Mouse (Mus musculus) gastrocnemius, postnatal 10 days (tissue): Measurements from ENCODE around the gene Lrp6. TPM values are rescaled to one million over a fixed set of nuclear protein-coding genes. Genes with fewer than 3 reads are reported as not detected.

ENCODE experiments used
- DNase-seq: peaks from one replicate; pipeline ENCODE4 v3.0.0; 2021; ENCODE audit warnings: mixed read lengths
- long read RNA-seq, 2 experiments: library from polyadenylated mRNA; stranded (forward); transcript quantifications; one replicate each; pipeline ENCODE4 v2.0.0; 2021
- total RNA-seq, 2 experiments: library from RNA; stranded (reverse); gene quantifications; 2 replicates each; pipeline ENCODE4 v1.2.3; 2021

Lrp6 gene
- total RNA-seq, result 10 to 100 TPM; 47.9 to 54.3 TPM
- long read RNA-seq, experiment 1, full-length matches to known transcripts, result 8 of 29 reads
- long read RNA-seq, experiment 1, partial matches to known transcripts, result 19 of 29 reads
- long read RNA-seq, experiment 1, other reads (novel, unspliced or antisense), result 2 of 29 reads
- long read RNA-seq, experiment 2, full-length matches to known transcripts, result 8 of 33 reads
- long read RNA-seq, experiment 2, partial matches to known transcripts, result 18 of 33 reads
- long read RNA-seq, experiment 2, other reads (novel, unspliced or antisense), result 7 of 33 reads

DNA sequence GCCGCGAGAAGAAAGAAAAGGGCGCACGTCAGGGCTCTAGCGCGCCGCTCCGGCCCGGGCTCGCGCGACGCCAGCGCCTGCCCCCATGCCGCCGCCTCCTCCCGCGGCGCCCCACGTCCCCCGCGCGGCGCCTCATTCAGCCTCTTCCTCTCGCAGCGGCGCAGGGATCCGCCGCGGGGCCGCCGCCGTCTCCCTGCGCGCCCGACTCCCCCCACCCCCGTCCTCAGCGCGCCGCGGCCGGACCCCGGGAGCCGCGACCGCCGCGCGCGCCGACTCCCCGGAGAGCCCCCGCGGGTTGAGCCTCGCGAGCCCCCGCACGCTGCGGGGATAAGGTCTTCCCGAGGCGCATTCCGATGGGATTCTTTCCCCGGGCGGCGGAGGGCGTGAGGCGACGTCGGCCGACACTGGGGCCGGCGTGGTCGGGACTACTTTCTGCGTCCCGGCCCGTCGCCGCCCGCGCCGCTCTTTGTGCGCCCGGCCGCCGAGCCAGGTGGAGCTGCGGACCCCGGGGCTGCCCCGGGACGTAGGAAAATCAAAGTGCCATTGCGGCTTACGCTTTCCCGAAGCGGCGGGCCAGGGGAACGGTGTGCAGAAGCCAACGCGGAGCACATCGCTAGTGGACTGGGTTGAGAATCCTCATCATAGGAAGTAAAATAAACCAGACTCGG is at the start of gene Lrp6:
Lrp6 (minus strand) TSS at position 148 of the 668 bp plus-strand sequence.
- peak; percentile 88 for DNase-seq

DNA sequence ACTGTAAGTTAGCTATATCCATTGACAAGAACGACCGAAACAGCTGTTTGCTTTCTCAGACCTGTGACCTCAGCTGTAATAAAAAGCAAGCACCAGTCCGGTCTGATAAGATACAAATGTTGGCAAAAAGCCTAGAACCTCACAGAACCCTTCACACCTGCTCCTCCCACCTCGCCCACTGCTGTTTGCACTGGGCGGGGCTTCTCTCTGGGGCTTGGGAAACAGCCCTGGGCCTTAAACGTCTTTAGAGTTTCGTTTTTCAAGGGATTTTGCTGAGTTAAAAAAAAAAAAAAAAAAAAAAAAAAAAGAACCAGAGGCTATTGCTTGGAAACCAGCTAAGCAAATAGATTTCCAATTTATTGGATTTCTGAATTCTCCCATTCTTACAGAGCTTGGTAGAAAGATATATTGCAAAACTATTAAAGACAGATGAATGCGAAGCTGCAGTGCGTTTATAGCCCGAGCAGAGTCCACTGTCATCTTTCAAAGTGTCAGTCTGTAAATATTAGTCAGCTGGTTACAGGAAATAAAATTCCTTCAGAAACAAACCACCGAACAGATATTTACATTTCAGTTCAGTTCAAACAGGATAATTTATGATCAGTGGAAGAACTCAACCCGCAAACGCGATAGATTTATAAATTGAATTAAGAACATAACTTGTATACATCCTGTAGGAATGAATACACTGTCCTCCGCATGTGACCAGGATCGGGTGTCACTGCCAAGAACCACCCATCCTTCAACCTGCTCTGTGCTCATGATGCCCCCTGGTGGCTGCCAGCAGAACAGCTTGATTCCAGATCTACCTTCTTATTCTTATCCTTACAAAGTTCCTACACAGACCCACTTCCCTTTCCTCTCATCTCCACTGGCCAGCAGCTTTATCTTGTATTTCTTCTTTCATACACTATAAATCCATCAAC is 48.2 kb upstream of the Lrp6 start:
- peak; percentile 89 for DNase-seq

DNA sequence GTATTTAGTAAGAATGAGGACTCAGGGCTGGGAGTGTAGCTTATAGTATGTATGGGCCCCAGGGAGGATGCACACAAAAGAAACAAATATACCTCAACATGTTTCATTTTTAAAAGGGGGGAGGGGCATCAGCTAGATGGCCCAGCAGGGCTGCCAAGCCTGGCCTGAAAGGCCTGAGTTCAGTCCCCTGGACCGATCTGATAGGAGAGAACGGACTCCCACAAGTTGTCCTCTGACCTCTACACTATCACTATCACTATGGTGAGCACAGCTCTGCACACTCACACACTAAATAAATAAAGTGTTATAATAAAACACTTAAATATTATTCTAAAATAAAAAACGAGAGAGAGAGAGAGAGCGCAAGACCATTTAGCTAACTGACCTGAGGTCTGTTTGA is 47.6 kb upstream of the Lrp6 start:
- no peak for DNase-seq

DNA sequence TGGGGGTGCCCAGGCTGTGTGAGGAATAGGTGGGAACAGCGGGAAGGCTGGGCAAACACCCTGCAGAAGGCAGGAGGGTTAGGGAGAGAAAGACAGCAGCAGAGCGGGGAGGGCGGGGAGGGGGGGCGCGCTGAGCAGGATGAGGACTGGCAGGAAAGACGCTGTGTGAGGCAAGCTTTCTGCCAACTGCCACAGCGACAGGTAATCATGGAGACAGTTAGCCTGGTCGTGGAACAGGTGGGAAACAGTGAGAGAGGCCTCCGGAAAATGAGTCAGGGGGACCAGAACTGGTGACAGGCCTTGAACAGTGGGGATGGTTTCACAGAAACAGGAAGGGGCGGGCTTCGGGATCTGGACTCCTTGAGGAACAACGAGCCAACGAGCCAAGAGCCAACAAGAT is 45.1 kb upstream of the Lrp6 start:
- DNase-seq, result no peak

DNA sequence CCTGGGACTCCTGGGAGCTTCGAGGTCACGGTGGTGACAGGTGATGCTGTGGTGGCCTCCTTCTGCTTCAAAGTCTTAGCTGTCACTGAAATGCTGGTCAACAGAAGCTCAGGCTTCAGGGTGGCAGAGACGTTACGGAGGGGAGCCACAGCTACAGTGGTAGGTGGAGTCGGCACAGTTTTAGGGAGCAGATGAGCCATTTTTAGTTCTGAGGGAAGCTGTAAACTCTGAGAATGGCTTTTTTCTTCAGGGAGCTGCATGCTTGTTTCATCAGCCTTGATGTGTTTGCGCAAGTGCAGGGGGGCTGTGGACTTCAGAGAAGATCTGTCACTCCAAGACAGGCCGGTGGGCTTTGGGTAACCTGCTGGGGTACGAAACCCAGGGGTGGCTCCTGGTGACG is 43.6 kb upstream of the Lrp6 start:
- DNase-seq, result no peak

DNA sequence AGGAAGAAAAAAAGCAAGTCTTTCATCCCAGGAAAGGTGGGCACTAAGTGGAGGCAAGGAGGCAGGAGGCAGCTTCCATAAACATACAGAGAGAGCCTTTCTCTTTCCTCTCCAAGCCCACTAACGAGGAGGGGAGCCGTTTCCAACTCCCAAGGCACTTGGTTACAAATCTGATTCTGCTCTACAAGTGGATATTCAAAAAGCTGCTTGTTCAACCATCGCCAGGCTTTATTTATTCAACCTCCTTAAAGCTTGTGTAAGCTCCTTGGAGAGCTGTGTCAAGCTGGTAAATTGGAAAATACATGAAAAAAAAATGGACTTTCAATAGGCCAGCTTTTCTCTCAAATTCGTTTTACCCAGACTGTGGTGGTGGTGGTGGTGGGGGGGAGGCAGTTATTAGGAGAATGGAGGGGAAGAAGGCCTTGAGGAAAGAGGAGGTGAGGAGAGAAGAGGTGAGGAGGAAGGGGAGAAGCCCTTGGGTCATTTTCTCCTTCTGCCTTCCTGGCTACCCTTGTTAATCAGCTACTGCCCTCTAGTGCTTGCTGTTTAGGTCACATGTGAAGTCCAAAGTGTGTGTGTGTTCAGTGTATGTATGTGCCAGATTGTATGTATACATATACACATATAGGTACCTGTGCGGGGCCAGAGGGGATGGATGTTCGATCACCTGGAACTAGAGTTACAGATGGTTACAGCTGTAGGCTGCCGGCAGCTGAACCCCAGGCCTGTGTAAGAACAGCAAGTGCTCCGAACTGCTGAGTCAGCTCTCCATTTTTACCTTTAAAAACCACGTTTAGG is 40.4 kb upstream of the Lrp6 start:
- no peak for DNase-seq

DNA sequence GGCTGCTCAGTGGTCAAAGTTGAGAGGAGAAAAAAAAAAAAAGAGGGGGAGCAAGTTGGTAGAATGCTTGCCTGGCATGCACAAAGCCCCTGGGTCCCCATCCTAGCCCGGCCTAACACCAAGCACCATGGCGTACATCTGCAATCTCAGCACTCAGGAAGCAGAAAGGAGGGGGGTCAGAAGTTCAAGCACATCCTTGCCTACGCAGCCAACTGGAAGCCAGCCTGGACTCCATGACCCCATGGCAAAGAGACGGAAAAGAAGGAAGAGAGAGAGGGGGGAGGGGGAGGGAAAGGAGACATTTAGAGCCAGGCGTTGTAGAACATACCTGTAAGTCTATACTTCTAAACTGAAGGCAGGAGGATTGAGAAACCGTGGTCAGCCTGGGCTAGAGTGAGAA is 39.8 kb upstream of the Lrp6 start:
- no peak for DNase-seq

DNA sequence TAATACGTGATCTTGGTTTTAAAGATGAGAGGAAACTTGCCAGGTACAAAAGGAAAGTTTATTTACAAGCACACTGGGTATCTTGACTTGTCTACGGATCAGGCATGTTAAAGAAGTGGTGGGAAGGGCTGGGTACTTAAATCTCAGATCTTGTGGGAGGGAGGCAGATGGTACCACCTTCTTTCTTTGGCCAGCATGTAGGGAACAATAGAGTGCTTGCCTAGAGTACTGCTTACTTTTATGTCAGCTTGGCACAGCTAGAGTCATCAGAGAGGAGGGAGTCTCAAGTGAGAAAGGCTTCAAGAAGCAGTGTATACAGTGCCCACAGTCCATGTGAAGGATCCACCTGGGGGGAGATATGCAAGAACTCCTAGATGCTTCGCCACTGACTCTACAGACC is 38.4 kb upstream of the Lrp6 start:
- DNase-seq, result no peak

DNA sequence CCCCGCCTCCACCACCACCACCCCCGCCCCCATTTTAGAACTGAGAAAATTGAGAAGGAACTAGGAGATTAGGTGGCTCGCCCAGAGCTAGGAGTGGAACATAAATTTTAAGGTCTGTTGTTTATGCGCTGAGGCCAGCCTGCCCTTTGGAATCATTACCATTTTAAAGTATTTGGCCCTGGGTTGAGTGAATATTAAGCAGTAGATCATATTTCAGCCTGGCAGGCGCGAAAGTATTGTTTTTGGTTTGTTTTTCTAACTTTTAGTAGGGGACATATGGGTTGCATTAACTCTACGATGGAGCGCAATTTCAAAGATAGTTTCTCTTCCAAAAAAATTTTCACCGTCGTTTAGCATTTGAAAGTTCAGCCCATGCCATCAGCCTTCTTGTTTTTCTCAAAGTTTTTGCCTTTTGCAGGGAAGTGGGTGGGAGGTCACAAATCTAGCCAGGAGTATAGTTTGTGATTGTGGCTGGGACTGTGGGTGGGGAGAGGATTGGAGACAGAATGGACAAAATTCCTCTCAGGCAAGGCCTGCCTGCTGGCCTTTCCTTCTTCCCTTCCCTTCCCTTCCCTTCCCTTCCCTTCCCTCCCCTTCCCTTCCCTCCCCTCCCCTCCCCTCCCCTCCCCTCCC is 35.7 kb upstream of the Lrp6 start:
- no peak for DNase-seq

DNA sequence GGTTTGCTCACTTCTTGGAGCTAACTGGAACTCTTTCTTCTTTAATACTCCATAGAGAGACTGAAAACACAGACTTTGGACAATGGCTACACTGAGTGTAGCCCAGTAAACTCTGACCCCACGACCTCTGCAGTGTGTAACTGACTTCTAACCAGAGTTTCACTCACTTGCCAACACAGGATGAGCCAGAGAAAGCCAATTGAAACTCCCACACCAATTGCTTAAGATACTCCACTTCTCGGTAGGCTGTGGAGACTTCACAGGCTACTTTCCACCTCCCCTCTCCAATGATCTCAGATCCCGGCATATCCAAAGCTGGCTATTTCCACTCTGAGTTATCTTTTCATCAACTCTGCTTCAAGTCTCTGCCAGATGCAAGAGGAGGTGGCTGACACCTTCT is 35.0 kb upstream of the Lrp6 start:
- DNase-seq, result no peak

DNA sequence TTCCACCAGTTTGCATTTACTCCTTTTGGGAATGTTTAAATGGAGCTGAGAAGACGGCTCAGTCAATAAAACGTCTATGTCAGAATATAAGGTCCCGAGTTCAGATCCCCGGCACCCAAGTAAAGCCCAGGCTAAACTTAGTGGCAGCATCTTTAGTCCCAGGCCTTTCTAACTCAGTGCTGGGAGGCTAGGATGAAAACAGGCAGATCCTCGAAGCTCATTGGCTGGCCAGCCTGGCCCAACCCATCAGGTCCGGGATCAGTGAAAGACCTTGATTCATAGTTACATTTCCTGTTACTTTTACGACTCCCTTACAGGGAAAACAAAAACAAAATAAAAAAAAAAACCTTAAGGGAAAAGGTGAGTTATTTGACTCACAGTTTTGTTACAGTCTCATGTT is 34.4 kb upstream of the Lrp6 start:
- no peak for DNase-seq

DNA sequence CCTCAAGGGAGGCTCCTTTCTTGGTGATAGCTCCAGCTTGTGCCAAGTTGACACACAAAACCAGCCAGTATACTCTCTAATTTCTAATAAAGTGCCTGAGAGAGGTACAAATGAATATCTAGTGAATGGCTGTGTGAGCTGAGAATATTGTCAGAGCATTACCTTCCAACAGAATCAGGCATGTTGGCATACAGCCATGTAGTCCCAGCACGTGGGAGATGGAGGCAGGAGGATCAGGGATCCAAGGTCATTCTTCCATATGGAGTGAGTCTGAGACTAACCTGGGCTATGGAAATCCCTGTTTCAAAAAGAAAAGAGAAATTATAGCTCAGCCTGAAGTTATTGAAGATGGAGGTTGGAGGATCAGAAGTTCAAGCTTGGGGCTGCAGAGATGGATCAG is 32.5 kb upstream of the Lrp6 start:
- DNase-seq, result no peak

DNA sequence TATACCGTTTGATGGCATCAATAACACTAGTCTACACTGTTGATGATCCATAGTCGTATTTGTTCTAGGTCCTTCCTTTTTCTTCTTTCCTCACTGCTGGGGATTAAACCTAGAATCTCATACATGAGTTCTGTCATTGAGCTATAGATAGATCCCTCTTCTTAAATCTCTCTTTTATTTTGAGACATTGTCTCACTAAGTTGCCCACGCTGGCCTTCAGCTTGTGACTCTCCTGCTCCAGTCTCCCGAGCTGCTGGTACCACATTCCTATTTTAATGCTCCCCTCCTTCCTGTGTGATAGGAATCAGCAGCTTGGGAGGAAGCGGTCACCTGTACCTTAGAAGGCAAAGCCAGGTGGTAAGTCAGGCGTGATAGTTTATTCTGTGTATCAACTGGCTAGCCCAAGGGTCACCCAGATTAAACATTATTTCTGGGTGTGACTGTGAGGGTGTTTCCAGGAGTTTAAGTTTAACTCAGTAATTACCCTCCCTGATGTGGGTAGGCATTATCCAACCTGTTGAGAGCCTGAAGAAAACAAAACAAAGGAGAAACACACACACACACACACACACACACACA is 31.0 kb upstream of the Lrp6 start:
- DNase-seq, result no peak

DNA sequence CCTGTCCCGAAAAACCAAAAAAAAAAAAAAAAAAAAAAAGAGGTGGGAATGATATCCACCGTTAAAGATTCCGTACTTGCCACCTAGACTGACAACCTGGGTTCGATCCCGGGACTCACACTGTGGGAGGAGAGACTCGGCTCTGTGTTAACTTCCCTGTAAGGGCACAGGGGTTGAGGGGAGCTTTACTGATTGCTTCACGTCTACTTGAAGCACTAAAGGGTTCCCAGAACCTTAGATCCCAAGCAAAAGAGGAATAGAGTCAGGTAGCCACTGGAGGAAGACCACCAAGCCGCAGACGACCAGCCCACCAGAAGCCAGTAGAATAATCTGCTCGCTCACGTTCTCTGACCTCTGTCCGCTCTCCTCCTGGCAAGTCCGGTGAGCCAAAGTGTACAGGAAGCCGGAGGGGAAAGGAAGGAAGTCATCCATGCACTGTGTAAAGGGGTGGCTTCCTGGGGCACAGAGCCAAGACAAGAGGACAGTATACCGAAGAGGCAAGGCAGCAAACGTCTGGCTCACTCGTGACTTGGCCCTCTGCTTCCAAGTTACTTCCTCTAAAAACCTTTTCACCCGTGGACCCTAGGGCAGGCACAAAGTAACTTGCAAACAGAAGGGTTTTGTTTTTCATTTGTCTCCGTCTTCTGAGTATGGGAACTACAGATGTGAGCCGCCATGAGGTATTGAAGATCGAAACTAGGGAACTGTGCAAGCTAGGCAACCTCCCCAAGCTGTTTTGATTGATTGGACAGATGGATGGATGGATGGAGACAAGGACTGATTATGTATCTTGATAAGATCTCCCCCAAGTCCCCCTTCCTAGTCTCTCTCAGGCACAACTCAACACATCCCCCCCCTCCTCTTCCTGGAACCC is 28.0 kb upstream of the Lrp6 start:
- DNase-seq, result peak; percentile 22

DNA sequence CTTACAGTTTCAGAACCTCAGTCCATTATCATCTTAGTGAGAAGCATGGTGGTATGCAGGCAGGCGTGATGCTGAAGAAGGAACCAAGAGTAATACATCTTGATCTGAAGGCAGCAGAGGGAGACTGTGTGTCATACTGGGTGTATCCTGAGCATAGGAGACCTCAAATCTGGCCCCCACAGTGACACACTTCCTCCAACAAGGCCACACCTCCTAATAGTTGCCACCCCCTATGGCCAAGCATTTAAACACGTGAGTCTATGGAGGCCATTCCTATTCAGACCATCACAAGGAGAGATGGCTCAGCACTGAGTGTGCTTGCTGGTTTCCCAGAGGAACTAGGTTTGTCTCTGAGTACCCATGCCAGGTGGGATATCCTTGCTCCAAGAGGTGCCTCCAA is 24.8 kb upstream of the Lrp6 start:
- DNase-seq, result no peak

DNA sequence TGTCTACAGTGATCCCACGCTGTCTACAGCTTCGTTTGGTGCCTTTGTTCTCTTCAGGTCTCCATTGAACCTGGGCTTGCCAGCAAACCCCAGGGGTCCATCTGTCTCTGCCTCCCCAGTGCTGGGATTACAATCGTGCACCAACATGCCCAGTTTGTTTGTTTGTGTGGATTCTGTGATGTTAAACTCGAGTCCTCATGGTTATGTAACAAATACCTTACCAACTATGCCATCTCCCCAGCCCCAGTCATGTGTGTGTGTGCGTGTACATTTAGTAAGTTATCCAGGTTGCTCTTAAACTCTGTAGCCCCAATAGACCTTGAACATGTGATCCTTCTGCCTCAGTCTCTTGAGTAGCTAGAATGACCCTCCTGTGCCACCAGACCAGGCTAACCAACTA is 19.5 kb upstream of the Lrp6 start:
- no peak for DNase-seq

DNA sequence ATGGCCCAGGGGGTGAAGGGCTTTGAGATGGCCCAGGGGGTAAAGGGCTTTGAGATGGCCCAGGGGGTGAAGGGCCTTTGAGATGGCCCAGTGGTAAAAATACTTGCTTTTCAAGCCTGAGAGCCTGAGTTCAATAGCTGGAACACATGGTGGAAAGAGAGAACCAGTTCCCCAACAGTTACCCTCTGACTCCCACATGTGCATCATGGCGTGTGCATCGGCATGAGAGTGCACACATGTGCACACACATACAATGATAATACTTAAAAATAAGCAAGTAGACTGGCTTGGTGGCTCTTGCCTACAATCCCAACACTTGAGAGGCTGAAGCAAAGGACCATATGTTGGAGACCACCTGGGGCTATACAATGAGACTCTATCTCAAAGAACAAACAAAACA is 17.9 kb upstream of the Lrp6 start:
- no peak for DNase-seq

DNA sequence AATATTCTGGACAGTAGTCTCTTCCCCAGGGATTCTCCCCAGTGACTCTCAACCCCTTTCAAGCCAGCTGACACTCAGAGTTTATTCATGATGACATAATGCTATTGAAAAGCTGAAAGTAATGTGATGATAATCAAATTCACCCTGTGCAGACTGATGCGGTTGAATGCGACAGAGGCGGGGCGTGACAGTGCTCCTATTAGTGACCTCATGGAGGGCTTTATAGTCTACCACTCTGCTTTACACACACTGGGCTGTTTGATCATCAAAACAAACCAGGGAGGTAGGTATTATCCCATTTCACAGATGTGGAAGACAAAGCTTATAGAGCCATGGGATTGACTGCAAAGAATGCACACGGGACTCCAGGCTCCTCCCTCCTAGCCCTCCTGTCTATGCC is 15.3 kb upstream of the Lrp6 start:
- no peak for DNase-seq

DNA sequence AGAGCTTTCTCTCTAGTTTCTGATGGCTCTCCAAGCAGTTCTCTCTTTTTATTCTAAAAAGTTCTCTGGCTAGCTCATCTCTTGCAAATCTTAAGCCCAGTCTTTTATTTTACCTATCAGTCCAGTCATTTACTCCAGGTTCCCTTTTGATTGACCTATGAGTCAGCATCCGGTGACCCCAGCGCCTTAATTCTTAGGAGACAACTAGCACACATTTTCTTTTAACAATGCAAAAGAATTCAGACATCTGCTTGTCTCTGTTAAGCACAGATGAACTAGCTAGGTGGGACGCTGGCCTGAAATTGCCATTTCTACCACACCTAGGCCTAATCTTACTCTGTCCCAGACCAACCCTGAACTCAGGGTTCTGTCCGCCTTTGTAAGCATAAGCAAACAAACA is 12.7 kb upstream of the Lrp6 start:
- no peak for DNase-seq

DNA sequence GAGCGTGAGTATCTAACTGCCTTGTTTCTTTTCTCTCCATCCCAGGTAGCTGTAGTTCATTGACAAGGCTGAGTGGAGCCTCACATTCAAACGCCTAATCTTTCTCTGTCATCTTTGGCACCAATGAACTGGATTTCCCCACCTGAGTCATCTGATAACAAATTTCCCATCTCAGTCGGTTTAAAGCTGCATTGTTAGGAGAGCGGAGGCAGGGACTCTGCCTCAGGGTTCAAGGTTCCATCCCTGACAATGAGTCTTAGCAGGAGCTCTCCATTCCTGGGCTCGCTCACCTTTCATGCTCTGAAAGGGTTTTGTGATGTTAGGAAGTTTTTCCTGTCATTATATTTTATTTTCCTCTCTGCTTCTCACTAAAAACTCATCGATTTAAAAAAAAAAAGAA is 11.3 kb upstream of the Lrp6 start:
- DNase-seq, result no peak
